Mouse (Mus musculus) left cerebral cortex, postnatal 36 days (tissue): Measurements from ENCODE around the gene Dlgap1. TPM values are rescaled to one million over a fixed set of nuclear protein-coding genes. Genes with fewer than 3 reads are reported as not detected.
"Not testable (repeated sequence)": the region's sequence is repeated elsewhere in the genome, so short reads cannot be mapped to it uniquely, and the experiment has no call there.

ENCODE experiments used
- DNase-seq, 2 experiments: peaks; one replicate each; pipeline ENCODE4 v3.0.0; 2021 to 2022; ENCODE audit warnings: low spot score in 2 of 2, mixed read lengths in 1 of 2
- intact Hi-C: fragments of 180-260 bp; cut with DNase I; formaldehyde crosslinking; loops from one replicate; pipeline ENCODE4 v1.15.1; 2025
- total RNA-seq, 2 experiments: library from RNA; stranded (reverse); gene quantifications; 2 replicates each; pipeline ENCODE4 v1.2.3; 2021

Gene Dlgap1
- total RNA-seq, 2 experiments from 2014 or later: 466 to 468 TPM

DNA sequence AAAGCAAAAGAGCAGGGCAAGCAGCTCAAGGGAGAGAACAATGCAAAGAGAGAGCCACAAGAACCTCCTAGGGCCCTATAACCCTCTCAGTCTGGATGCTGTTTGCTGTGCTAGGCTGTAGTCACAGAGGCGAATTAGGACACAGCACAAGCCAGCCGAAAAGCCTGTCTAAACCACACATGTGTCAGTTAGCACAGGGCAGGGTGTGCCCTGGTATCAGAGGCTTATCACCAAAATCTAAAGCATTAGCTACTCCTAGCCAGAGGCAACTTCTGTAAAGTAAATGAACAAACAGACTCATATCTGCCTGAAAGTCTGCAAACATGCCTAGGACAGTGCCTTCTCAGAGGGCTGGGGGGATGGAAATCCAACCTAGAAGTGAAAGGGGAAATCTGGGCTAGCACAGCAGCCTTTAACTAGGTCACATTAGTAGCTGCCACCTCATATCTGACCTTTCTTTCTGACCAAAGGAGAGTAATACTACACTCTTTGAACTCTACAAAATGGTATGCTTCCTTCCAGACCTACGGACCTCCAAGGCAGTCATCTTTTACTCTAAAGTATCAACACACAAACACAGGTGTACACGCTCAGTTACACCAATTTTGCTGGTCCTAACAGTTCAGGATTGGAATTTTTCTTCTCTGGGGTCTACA, 619.2 kb downstream of the Dlgap1 start:
- DNase-seq, intact Hi-C loops: not testable (repeated sequence)

- intact Hi-C loops: no loop called here
- DNase-seq: no peak
Measured at GRCm38 (mm10) chr17:70588691-70589090, 619.8 kb downstream of the Dlgap1 start.

DNA sequence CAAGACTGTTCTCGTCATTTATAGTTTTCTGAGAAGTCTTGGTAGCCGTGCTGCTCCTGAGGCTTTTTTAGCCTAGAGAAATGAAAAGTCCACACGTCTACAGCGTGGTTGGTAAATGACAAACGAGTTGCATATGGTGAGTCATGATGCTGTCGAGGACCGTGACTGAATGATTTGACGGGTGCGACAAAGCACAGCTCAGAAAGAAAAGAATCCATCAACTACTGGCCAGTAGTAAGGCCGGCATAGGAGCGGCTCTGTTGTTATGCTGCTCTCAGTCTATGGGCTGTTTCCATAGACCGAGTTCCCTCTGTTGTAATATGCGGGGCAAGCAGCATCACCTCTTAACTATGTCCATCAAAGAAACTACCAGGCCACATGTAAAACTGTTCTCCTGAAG, 620.3 kb downstream of the Dlgap1 start:
- DNase-seq: peak in 1 of 2 experiments; percentile 14
- intact Hi-C loops: no loop called here

DNA sequence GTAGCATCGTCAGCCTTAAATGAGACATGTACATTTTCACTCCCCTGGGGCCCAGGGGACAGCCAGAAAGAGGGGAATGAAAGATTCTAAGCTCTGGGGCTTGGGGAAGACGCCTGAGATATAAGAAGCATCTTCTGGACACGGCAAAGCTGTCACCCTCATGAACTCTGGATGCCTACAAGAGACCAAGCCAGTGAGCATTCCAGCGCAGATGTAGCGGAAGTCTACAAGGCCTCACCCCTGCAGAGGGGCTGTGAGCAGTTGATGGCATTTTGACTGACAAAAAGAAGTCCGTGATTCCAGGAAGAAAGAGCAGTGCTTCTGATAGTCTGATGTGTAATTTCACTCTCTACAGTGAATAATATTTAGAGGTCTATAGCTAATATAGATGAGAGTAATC, 621.6 kb downstream of the Dlgap1 start:
- intact Hi-C loops: no loop called here
- DNase-seq: no peak

DNA sequence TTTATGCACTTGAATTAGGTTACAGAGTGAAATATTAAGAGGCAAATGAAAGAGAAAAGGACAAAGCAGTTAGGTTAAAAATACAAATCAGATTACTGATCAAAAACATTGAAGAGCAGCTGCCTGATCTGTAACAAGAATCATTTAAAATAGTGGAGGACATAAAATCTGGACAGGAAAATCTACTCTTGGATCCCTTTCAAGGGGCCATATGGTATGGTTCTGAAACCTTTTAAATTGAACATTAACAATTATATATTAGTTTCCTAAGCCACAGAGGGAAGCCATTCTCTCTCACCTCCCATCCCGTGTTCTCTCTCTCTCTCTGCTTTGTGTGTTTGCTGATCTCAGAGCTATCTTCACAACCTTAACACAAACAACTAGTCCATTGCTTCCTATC, 625.4 kb downstream of the Dlgap1 start:
- DNase-seq: no peak
- intact Hi-C loops: no loop called here

DNA sequence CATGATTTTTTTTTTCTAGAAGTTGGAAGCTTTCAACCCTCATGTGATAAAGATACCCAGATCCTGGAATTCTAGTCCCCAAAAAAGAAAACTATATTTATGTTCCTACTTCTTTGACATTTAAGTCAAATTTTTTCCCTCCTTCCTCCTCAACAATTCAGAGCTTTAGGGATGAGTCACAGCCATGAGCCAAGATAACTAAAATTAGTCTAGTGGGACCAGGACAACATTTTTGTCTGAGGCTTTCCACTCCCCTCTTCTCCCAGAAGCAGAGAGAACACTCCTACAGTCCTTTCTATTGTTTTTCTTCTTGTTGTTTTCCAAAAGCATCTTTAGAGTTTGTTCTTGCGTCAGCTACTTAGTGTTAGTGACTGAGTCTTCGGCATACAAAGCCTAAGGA, 627.5 kb downstream of the Dlgap1 start:
- intact Hi-C loops: loop anchor here (5.0 kb wide), 1 partner anchor 36 kb away; no protein-coding TSS in a partner anchor
- DNase-seq: no peak

DNA sequence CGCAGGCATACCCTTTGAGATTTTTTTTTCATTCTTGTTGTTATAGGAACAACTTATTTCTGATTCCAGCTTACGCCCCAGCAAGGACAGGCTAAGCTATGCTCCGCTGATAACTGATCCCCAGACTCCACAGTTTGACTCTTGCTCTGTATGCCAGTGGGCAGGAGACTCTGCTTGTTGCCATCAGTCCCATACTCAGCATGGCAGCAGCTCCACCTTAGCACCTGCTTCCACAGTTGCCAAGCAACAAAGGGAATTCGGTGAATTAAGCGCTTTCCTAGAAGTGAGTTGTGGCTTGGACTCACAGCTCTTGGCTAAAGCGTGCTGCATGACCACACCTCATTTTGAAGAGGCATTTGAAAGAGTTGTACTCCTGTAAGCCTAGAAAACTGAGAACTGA, 631.6 kb downstream of the Dlgap1 start:
- no peak for DNase-seq
- intact Hi-C loops: no loop called here

GRCm38 (mm10) chr17:70602051-70602450, 633.2 kb downstream of the Dlgap1 start:
- intact Hi-C loops: no loop called here
- no peak for DNase-seq

GRCm38 (mm10) chr17:70605659-70606058, 636.8 kb downstream of the Dlgap1 start:
- no peak for DNase-seq
- intact Hi-C loops: no loop called here

DNA sequence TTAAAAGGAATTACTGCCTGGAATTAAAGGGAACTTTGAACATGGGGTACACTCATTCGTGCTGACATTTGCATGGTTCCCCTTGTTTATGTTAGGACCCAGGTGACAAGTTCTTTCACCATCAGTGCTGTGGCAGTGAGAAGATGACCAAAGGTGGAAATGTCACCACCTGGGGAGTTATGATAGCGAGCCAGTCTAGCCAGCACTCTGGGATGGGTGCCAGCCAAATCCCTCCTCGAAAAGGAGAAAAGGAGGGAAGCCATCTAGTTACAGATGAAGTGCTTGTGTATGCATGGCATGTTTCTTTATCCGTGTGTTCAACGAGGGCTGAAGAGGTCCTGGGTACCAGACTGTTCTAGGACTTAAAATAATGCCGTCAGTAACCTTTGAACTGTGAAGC, 643.3 kb downstream of the Dlgap1 start:
- DNase-seq: no peak
- intact Hi-C loops: no loop called here

DNA sequence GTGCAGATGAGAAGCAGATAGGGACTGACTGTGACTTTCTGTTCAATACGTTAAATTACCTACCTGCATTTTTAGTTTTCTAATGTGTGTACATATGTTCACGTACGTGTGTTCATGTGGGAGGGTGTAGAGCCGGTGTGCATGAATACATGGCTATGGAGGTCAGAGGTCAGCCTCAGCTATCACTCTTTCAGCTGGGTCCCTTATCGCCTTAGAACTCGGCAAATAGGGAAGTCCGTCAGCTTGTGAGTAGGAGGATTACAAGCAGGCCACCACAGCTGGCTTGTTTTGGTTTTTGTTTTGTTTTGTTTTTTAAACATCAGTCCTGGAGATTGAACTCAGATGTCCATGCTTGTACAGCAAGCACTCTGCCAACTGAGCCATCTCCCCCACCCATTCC, 645.0 kb downstream of the Dlgap1 start:
- DNase-seq: no peak
- intact Hi-C loops: no loop called here

DNA sequence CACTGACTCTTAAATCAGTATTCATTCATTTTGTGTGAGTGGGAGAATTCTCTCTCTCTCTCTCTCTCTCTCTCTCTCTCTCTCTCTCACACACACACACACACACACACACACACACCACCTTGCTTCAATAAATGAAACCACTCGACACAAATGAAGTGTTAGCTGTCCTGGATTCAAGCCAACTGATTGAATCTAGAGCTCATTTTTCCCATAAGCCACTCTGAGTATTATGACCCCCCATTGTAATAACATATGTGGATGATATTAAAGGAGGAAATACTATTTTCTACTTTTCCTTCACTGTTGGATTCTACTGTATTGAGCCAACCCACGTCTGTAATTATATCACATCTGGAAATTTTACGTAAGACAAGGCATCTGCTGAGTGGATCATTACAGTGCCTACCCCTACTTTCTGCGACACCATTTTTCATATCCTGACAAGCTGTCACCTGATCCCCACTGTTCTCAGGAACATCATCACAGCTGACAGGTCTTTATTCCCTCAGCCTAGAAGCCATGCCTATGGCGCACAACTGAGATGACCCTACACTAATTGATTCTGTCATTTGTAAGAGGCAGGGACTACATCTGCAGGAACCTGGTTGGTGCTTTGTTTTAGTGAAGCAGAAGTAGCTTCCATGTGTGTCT, 645.7 kb downstream of the Dlgap1 start:
- DNase-seq: no peak
- intact Hi-C loops: no loop called here

DNA sequence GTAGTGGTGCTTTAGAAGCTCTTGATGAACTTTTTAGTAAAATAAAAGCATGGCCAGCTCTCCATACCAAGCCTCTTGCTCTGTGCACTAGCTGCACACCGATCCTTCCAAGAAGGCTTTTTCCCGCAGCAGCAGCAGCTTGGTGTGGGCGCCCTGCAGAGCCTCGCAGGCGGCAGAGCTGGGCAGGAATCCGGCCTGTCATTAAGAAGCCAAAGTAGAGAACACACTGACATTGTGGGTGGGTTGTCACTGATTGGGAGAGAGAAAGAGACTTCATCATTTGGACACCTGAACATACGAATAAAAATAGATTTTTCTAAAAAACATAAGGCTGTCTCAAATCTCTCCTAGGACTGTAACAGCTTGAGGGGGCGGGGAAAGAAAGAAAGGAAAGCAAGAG, 653.6 kb downstream of the Dlgap1 start:
- intact Hi-C loops: no loop called here

GRCm38 (mm10) chr17:70626396-70626795, 657.5 kb downstream of the Dlgap1 start:
- no peak for DNase-seq
- intact Hi-C loops: no loop called here

More for the DNA sequence above, 653.6 kb downstream of the Dlgap1 start:
- peak; percentile 75 to 83 for DNase-seq

DNA sequence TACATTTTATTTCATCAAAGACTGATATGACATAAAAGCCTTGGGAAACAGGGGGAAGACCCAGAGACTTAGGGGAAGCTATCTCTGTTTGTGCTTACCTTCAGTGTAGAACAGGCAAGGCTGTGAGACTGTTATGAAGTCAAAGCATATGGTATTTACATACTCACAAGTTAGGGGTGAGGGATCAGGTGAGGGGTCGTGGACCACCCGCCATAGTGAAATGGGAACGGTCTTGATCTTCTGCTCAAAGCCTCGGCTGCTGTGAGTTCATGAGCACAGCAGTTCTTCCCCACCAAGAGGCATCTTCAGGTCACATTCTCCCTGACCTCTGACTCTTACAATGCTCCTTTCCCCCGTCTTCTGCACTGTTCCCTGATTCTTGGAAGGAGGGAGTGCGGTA, 658.1 kb downstream of the Dlgap1 start:
- no peak for DNase-seq
- intact Hi-C loops: no loop called here

DNA sequence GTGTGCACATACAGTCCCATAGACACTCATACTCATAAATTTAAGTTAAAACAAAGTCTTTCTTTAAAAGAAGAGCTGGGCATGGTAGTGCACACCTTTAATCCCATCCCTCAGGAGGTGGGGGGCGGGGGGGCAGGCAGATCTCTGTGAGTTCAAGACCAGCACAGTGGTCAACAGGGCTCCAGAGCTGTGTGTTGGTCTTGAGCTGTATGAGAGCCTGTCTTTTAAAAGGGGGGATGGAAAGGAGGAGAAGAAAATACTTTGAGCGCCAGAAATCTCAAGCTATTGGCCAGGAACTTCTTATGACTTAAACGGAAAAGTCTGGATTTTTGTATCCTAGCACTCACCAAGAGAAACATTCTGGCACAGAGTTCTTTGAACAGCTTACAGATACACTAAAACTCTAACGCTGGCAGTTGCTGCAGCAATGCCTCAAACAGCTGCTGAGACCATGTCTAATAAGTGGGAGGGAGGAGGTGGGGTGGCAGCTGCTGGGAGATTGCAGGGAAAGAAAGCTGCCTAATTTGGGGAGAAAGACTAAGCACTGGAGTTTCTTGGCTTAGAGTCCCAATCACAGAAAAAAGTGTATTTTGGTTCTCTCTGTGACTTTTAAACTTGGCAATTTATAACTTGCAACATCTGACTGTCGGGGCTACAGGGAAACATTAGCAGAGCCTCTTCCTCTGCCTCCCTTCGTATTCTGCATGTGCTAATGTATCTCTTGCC, 660.9 kb downstream of the Dlgap1 start:
- intact Hi-C loops: loop anchor here (5.0 kb wide), 3 partner anchors 33 to 198 kb away; no protein-coding TSS in a partner anchor
- DNase-seq: peak; percentile 67 to 69

- intact Hi-C loops: loop anchor here (2.0 to 5.0 kb wide), 4 partner anchors 36 to 201 kb away; no protein-coding TSS in a partner anchor
- DNase-seq: peak; percentile 73 to 87
Measured at GRCm38 (mm10) chr17:70633181-70633944, 664.5 kb downstream of the Dlgap1 start.

DNA sequence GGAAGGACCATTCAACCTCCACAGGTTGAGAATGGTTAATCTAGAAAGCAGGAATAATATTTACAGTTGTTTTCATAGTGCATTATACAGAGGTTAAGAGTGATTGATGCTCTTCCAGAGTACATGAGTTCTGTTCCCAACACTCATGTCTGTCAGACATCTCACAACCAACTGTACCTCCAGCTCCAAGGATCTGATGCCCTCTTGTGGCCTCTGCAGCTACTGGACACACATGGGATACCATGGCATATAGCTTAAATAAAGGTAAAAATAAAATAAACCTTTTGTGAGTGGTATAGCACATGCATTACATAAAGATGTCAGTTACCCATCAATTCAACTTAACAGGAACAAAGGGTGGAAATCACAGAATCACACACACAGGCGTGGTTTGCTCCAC, 674.3 kb downstream of the Dlgap1 start:
- intact Hi-C loops: no loop called here
- DNase-seq: no peak

DNA sequence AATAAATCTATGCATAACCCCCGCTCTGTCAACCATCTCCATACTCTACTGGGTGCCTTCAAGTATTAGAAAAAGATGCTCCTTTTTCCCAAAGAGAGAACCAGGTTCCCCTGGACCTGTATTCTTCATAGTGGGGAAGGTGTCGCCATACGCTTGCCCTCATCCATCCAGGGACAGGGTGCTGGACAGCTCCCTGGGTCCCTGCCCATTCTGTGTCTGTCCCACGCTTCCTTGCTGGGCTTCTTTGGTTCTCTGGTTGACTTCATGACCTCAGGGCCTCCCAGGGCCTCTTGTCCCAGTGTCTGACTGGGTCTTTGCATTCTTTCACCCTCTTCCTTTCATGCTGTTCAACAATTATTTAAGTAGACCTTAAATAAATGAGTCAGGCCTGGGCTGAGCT, 677.8 kb downstream of the Dlgap1 start:
- no peak for DNase-seq

DNA sequence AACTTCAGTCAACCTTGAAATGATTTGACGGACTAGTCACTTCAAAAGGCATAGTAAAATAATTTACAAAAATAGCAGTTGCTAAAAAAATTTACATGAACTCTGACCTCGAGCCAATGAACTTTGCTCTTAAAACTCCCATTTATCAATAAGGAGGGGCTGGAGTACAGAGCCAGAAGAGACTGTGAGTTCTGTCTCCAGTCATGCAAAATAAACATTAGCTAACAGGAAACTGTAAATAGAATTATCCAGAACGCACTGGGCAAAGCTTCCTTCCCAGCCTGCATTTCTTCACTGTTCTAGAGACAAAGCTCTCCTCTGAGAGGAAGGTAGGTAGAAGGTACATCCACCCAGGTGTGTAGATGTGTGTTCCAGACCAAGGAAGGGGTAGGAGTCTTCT, 692.5 kb downstream of the Dlgap1 start:
- intact Hi-C loops: no loop called here
- DNase-seq: no peak

More for the DNA sequence above, 677.8 kb downstream of the Dlgap1 start:
- intact Hi-C loops: no loop called here
